Mouse (Mus musculus) adrenal gland, postnatal 14 days (tissue): ENCODE data around the gene Tpr. TPM values are rescaled to one million over a fixed set of nuclear protein-coding genes. Genes with fewer than 3 reads are reported as not detected.

Source experiments
- DNase-seq: peaks from one replicate; pipeline ENCODE4 v3.0.0; 2021; ENCODE audit warnings: mixed read lengths
- total RNA-seq: library from RNA; stranded (reverse); gene quantifications from 2 replicates; pipeline ENCODE4 v1.2.3, GENCODE M21; 2021

Tpr gene
- total RNA-seq, 1 experiment from 2014 or later = 142 TPM

DNA sequence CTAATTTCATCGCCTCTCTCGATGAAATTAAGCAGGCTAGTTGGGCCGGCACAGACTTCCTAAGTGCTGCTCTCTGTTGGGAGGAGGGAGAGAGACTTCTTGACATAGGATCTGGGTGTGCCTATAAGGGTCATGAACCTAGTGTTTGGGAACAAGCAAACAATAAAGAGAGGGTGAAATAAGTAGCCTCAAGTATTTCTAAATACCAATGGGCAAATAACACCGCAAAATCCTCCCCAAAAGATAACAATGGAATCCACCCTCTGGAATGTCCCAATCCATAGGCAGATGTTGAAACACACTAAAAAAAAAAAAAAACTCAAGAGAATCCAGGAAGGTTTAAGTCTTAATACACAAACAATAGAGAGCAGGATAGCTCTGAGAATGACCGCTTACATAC is 70.4 kb downstream of the Tpr start:
- no peak for DNase-seq

DNA sequence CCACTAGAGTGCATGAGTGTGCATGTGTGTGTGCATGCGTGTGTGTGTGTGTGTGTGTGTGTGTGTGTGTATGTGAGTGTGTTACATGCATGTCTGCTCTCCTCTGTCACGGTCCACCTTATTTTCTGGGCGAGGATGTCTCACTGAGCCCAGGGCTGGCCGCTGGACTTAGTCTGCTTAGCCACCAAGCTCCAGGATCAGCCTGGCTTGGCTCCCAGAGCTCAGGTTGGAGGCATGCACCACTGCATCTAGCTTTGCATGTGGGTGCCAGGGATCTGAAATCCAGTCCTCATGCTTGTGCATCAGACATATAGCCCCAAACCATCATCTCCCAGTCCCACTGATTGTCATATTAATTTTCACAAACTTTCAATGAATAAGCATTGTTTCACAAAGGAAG is 71.1 kb downstream of the Tpr start:
- DNase-seq = no peak

DNA sequence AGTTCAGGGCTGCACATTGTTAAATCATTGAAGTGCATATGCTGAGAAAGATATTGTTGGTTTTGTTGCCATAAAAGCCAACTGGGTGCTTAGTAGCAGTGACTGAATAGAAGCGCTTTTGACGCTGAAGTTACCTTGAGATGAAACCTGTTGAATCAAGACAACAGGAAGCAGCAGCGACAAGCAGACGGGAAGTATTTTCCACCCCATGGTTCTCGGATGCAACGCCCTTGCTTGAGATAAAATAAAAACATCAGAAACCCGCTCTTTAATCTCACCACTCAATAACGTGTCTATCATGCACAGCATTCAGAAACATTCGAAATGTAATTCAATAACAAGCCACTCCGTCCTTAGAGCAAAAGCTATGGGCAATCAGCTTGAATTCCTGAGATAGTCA is 72.7 kb downstream of the Tpr start:
- DNase-seq = no peak

DNA sequence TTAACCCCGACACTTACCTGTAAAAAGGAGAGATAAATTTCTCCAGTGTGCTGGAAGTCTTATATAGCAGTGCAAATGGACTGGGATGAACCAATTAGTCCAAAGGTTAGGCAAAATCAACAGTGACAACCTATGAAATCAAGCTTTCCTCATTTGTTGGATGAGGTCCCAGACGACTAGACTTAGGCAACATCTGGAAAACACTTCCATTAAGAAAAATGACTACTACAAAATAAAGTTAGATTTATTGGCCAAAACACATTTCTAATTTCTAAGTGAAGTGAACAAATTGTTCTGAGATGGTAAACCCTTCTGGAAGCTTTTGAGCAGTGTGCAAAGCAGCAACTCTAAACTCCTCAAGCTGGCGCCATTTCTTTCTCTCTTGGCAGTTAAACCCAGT is 73.5 kb downstream of the Tpr start, which contains the start of gene Prg4:
Prg4 (minus strand) TSS at position 34 of the 400 bp plus-strand sequence.
- peak; percentile 30 for DNase-seq

DNA sequence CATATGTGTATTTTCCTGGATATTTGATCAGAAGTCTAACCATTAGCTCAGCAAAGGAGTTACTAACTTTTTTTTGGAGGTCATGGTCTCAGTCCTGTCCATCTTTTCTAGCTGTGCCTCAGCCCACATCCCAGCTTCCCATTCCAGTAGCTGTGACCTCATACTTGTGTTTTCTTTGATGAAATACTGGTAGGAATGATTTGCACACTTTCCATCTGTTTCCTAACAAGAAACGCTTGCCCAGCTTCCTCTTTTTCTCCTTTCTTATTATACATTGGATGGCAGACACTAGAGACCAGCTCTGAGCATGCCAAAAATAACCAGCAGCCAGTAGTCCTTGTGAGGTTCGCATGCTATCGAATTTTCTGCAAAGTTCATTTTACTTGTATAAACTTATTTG is 77.4 kb downstream of the Tpr start:
- no peak for DNase-seq

DNA sequence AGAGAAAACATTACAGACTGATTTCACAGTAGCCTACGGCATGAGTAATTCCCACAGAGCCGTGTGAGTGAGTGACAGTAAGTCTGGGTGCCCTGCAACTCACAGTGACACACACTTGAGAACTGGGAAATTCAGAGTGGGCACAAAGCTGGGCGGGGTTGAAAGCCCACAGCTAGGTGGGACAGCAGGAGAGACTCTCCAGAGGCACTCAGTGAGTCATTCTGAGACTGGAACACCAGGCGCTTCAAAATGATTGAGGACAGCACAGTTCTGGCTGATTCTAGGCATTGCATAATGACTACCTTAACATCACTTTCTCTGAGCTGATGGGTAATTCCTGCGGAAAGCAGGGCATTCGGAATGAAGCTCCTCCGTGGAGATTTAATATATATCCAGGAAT is 79.9 kb downstream of the Tpr start:
- peak; percentile 16 for DNase-seq

DNA sequence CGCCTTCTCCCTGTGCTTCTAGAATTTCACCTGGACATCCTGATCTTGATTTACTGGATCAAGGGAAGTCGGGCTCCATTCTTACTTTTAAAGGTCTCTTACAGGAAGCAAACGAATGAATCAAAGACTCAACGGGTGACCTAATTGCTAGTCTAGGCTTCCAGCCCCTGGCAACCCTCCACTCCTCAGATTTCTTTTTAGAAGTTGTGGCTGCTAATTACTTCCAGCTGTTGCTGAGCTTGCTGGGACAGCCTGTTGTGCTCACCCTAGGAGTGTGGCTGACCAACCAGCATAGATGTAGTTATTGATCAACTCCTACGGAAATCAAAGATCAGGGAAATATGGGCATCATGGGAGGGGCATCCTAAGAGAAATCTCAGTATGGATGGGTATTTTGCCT is 88.0 kb downstream of the Tpr start:
- no peak for DNase-seq

DNA sequence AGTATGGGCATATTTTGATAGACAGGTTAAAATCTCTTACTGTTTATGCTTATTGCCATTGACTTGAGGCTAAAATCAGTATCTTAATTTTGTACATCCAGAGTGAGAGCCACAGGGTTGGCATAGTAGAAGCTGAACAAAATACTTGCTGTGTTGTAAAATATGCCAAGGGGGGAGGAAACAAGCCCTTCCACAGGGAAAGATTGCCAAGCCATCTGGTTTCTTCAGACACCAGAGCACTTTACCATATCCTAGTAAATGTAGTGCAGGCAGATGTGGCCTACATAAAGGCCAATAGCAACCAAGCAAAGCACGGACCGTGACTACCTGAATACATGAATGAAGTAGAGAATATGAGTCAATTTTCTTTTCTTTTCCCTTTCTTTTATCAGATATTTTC is 96.5 kb downstream of the Tpr start:
- no peak for DNase-seq

DNA sequence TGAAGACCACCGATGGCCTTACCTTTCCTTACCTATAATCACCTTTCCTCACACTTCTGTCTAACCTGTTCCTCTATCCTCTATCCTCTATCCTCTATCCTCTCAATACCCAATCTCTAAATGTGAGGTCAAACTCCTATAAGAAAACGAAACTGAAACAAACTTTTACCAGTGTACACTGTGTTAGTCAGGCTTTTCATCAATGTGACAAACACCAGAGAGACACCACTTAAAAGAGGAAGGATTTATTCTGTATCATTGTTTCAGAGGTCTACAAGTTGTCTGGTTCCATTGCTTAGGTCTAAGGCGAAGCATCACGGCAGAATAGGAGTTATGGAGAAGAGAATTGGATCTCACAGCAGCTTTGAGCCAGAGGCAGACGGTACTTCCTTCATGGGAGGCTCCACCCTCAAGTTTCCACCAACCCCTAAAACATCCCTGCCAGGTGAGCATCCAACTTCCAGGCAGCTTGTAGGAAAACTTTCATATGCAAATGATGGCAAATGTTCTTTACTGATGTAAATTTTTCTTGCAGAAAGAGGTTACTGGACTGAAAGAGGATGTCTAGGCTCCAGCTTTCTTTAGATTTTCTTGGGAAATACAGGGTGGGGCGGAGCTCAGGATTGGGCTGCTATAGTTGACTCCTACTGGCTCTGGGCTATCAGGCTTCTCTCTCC is 104.1 kb downstream of the Tpr start:
- no peak for DNase-seq

DNA sequence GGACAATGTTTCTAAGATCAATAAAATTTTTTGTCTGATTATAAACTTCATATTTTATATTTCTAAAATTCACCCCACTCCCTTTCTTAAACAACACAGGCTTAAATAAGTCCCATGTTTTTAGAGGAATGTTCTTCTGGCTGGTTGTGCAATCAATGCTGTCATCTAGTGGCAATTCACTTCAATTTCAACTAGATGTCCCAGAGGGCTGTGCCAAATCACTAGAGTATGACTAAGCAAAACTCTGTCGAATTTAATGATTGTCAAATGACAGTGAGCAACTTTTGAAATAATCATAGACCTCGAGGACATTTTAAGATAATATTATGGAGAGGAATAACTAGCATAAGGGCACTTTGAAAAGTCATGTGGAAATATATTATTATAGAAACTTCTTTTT is 105.1 kb downstream of the Tpr start:
- DNase-seq = peak; percentile 57

DNA sequence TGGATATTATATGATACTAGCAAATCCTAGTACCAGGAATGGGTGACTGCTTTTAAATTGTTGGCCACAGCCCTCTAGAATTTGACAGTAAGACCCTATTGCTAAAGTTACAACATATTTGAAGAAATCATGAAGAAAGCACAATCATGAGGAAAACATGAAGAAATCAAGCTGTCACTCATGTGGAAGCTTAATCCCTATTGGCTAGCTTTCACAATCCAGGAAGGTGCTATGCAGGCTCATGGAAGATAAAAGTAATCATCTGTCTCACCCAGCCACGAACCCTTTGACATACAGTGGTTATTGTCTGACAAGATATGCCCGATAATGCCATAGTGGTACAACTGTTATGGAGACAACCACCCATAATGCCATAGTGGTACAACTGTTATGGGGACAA is 105.5 kb downstream of the Tpr start:
- no peak for DNase-seq

Other genes with a start within 250 kb of the Tpr start
- gene Pdc, start 73.4 kb upstream of the Tpr start, total RNA-seq = not detected in 2 replicates
- 33.4 and 36.3 TPM in 2 replicates for gene Odr4, start 242 bp downstream of the Tpr start, total RNA-seq
- 10.1 and 12.5 TPM in 2 replicates for gene Prg4, start 73.3 kb downstream of the Tpr start, total RNA-seq